Mouse (Mus musculus) MN1 (cell line): ENCODE measurements at regions not wholly inside any gene's neighbourhood (a gene's known extent, or its start where the extent isn't known, plus 50 kb on each side); places are given as distances from the start of the nearest gene placed in this dataset.

Source experiments
- DNase-seq: peaks from one replicate; pipeline ENCODE4 v3.0.0-alpha.2; 2016; ENCODE audit warnings: low spot score

GRCm38 (mm10) chr7:121214181-121214580, 132.7 kb downstream of the Otoa start:
- no peak for DNase-seq

- DNase-seq = no peak
Observed at GRCm38 (mm10) chr7:121215032-121215431, 133.6 kb downstream of the Otoa start.

GRCm38 (mm10) chr7:121215735-121216134, 134.3 kb downstream of the Otoa start:
- DNase-seq = no peak

GRCm38 (mm10) chr7:121218031-121218430, 136.6 kb downstream of the Otoa start:
- no peak for DNase-seq

GRCm38 (mm10) chr7:121221158-121221557, 139.7 kb downstream of the Otoa start:
- no peak for DNase-seq

GRCm38 (mm10) chr7:121231881-121232280, 150.4 kb downstream of the Otoa start:
- DNase-seq = no peak

GRCm38 (mm10) chr7:121234831-121235230, 153.4 kb downstream of the Otoa start:
- no peak for DNase-seq

GRCm38 (mm10) chr7:121239731-121240130, 151.9 kb upstream of the Hs3st2 start:
- DNase-seq = no peak

- no peak for DNase-seq
Observed at GRCm38 (mm10) chr7:121247845-121248244, 143.8 kb upstream of the Hs3st2 start.

- no peak for DNase-seq
Observed at GRCm38 (mm10) chr7:121257466-121257865, 134.2 kb upstream of the Hs3st2 start.

- DNase-seq = peak; percentile 76
Observed at GRCm38 (mm10) chr7:121258826-121259496, 132.7 kb upstream of the Hs3st2 start.

- DNase-seq = no peak
Observed at GRCm38 (mm10) chr7:121259497-121260009, 132.1 kb upstream of the Hs3st2 start.

- no peak for DNase-seq
Observed at GRCm38 (mm10) chr7:121269358-121269757, 122.3 kb upstream of the Hs3st2 start.

GRCm38 (mm10) chr7:121280597-121280996, 111.1 kb upstream of the Hs3st2 start:
- no peak for DNase-seq

- DNase-seq = no peak
Observed at GRCm38 (mm10) chr7:121282154-121282553, 109.5 kb upstream of the Hs3st2 start.

- DNase-seq = no peak
Observed at GRCm38 (mm10) chr7:121289737-121290136, 101.9 kb upstream of the Hs3st2 start.

- DNase-seq = no peak
Observed at GRCm38 (mm10) chr7:121296151-121296695, 95.4 kb upstream of the Hs3st2 start.

- peak; percentile 63 for DNase-seq
Observed at GRCm38 (mm10) chr7:121312961-121313587, 78.6 kb upstream of the Hs3st2 start.

GRCm38 (mm10) chr7:121314521-121314920, 77.1 kb upstream of the Hs3st2 start:
- no peak for DNase-seq

- no peak for DNase-seq
Observed at GRCm38 (mm10) chr7:121329274-121329673, 62.4 kb upstream of the Hs3st2 start.

GRCm38 (mm10) chr7:121332532-121332931, 59.1 kb upstream of the Hs3st2 start:
- no peak for DNase-seq

GRCm38 (mm10) chr7:121335390-121336109, 56.1 kb upstream of the Hs3st2 start:
- DNase-seq = no peak

GRCm38 (mm10) chr7:121339942-121340341, 51.7 kb upstream of the Hs3st2 start:
- DNase-seq = no peak
